Mouse (Mus musculus) CH12.LX (cell line): ENCODE results near the gene Top3b. TPM values are rescaled to one million over a fixed set of nuclear protein-coding genes. Genes with fewer than 3 reads are reported as not detected.

Source experiments
- DNase-seq: peaks from one replicate; pipeline ENCODE4 v3.0.0-alpha.2; 2013; ENCODE audit errors: extremely low read depth
- H3K27ac ChIP-seq: 2 replicates; pipeline ENCODE4 v1.5.1; 2012; ENCODE audit warnings: low read depth, mild to moderate bottlenecking, control low read depth, moderate library complexity; ENCODE audit not compliant: insufficient read depth
- H3K27me3 ChIP-seq: replicated peaks from 2 replicates; pipeline ENCODE3; 2012; ENCODE audit warnings: inconsistent platforms
- H3K36me3 ChIP-seq, 2 experiments: replicated peaks in 1 of 2; 2 replicates each; pipeline versions ENCODE3 to v1.6.1; 2012; ENCODE audit warnings: inconsistent platforms in 1 of 2, low read length in 1 of 2, mild to moderate bottlenecking in 1 of 2, mixed read lengths in 1 of 2, moderate library complexity in 1 of 2; ENCODE audit not compliant: control insufficient read depth in 1 of 2, insufficient read depth in 1 of 2
- H3K4me1 ChIP-seq, 2 experiments: 2 replicates each; pipeline ENCODE4 v1.6.1; 2012; ENCODE audit warnings: inconsistent platforms in 1 of 2, moderate library complexity in 1 of 2; ENCODE audit not compliant: insufficient read depth in 2 of 2, control insufficient read depth in 1 of 2
- H3K4me2 ChIP-seq: 2 replicates; pipeline ENCODE4 v1.6.1; 2012; ENCODE audit warnings: low read depth, mild to moderate bottlenecking, control low read depth; ENCODE audit not compliant: poor library complexity, insufficient read depth, severe bottlenecking
- H3K4me3 ChIP-seq, 3 experiments: fragments of 150-350 bp in 1 of 3; sonication (generic) in 1 of 3; replicated peaks in 1 of 3; 2 replicates each; pipeline versions ENCODE3 to v1.5.1; 2011 to 2012; ENCODE audit warnings: low read depth in 2 of 3, low read length in 2 of 3, mild to moderate bottlenecking in 2 of 3, moderate library complexity in 2 of 3, control low read depth in 1 of 3, improper control_type of control experiment in 1 of 3, inconsistent platforms in 1 of 3, mixed read lengths in 1 of 3; ENCODE audit not compliant: poor library complexity in 1 of 3
- H3K79me2 ChIP-seq: replicated peaks from 2 replicates; pipeline ENCODE4 v1.6.1; 2012; ENCODE audit warnings: mild to moderate bottlenecking, moderate library complexity; ENCODE audit not compliant: control insufficient read depth, poor library complexity, insufficient read depth, severe bottlenecking; ENCODE audit errors: extremely low read depth
- H3K9ac ChIP-seq: 2 replicates; pipeline ENCODE4 v1.6.1; 2012; ENCODE audit warnings: low read depth, mild to moderate bottlenecking, control low read depth, moderate library complexity; ENCODE audit not compliant: insufficient read depth
- H3K9me3 ChIP-seq: replicated peaks from 2 replicates; pipeline ENCODE3; 2012; ENCODE audit warnings: low read length, inconsistent platforms, mixed read lengths
- BHLHE40 ChIP-seq: IDR thresholded peaks from 2 replicates; pipeline ENCODE4 v1.6.1; 2011; ENCODE audit warnings: mild to moderate bottlenecking, low read depth, low read length, improper control_type of control experiment
- CHD1 ChIP-seq: IDR thresholded peaks from 2 replicates; pipeline ENCODE4 v1.6.1; 2012; ENCODE audit warnings: low read depth, low read length, improper control_type of control experiment, inconsistent platforms
- CHD2 ChIP-seq: IDR thresholded peaks from 2 replicates; pipeline ENCODE4 v1.6.1; 2011; ENCODE audit warnings: low read length, improper control_type of control experiment
- CTCF ChIP-seq, 2 experiments: IDR thresholded peaks in 1 of 2; conservative IDR thresholded peaks in 1 of 2; 2 replicates each; pipeline ENCODE4 v1.5.1; 2011 to 2012; ENCODE audit warnings: low read depth in 2 of 2, low read length in 2 of 2, improper control_type of control experiment in 1 of 2, inconsistent platforms in 1 of 2, mild to moderate bottlenecking in 1 of 2, moderate library complexity in 1 of 2
- E2F4 ChIP-seq: IDR thresholded peaks from 2 replicates; pipeline ENCODE4 v1.6.1; 2011; ENCODE audit warnings: low read depth, low read length, improper control_type of control experiment; ENCODE audit not compliant: insufficient replicate concordance
- ELF1 ChIP-seq: IDR thresholded peaks from 2 replicates; pipeline ENCODE4 v1.6.1; 2014; ENCODE audit warnings: low read depth, mild to moderate bottlenecking, inconsistent platforms, low read length, improper control_type of control experiment
- EP300 ChIP-seq: IDR thresholded peaks from 2 replicates; pipeline ENCODE4 v1.6.1; 2011; ENCODE audit warnings: low read length, improper control_type of control experiment
- ETS1 ChIP-seq: conservative IDR thresholded peaks from 2 replicates; pipeline ENCODE4 v1.6.1; 2012; ENCODE audit warnings: low read depth, mild to moderate bottlenecking, inconsistent platforms, low read length, improper control_type of control experiment, moderate library complexity
- GABPA ChIP-seq: IDR thresholded peaks from 2 replicates; pipeline ENCODE4 v1.6.1; 2012; ENCODE audit warnings: low read depth, low read length, improper control_type of control experiment, inconsistent platforms; ENCODE audit not compliant: insufficient replicate concordance
- HCFC1 ChIP-seq: IDR thresholded peaks from 2 replicates; pipeline ENCODE4 v1.6.1; 2012; ENCODE audit warnings: low read depth, mild to moderate bottlenecking, inconsistent platforms, low read length, improper control_type of control experiment
- IRF4 ChIP-seq: IDR thresholded peaks from 2 replicates; pipeline ENCODE4 v1.6.1; 2014; ENCODE audit warnings: low read depth, mild to moderate bottlenecking, inconsistent platforms, low read length, improper control_type of control experiment
- JUN ChIP-seq: IDR thresholded peaks from 2 replicates; pipeline ENCODE4 v1.6.1; 2011; ENCODE audit warnings: low read depth, mild to moderate bottlenecking, low read length, improper control_type of control experiment, moderate library complexity; ENCODE audit not compliant: insufficient read depth
- JUND ChIP-seq: conservative IDR thresholded peaks from 2 replicates; pipeline ENCODE4 v1.6.1; 2011; ENCODE audit warnings: low read depth, low read length, improper control_type of control experiment
- KAT2A ChIP-seq: IDR thresholded peaks from 2 replicates; pipeline ENCODE4 v1.6.1; 2012; ENCODE audit warnings: low read length, improper control_type of control experiment, inconsistent platforms; ENCODE audit not compliant: insufficient replicate concordance
- MAFK ChIP-seq: IDR thresholded peaks from 2 replicates; pipeline ENCODE4 v1.6.1; 2011; ENCODE audit warnings: low read length, improper control_type of control experiment; ENCODE audit not compliant: insufficient replicate concordance
- MAX ChIP-seq: IDR thresholded peaks from 2 replicates; pipeline ENCODE4 v1.6.1; 2011; ENCODE audit warnings: low read length, improper control_type of control experiment
- MAZ ChIP-seq: IDR thresholded peaks from 2 replicates; pipeline ENCODE4 v1.6.1; 2012; ENCODE audit warnings: low read depth, mild to moderate bottlenecking, inconsistent platforms, low read length, improper control_type of control experiment, moderate library complexity
- MXI1 ChIP-seq: IDR thresholded peaks from 2 replicates; pipeline ENCODE4 v1.6.1; 2011; ENCODE audit warnings: mild to moderate bottlenecking, low read depth, low read length, improper control_type of control experiment
- MYC ChIP-seq: IDR thresholded peaks from 2 replicates; pipeline ENCODE4 v1.6.1; 2011; ENCODE audit warnings: low read depth, mild to moderate bottlenecking, improper control_type of control experiment, low read length
- NELFE ChIP-seq: IDR thresholded peaks from 2 replicates; pipeline ENCODE4 v1.6.1; 2011; ENCODE audit warnings: low read depth, low read length, improper control_type of control experiment
- NRF1 ChIP-seq: IDR thresholded peaks from 2 replicates; pipeline ENCODE4 v1.6.1; 2014; ENCODE audit warnings: low read depth, mild to moderate bottlenecking, inconsistent platforms, low read length, improper control_type of control experiment, moderate library complexity
- PAX5 ChIP-seq: IDR thresholded peaks from 2 replicates; pipeline ENCODE4 v1.6.1; 2012; ENCODE audit warnings: low read length, inconsistent platforms, mixed read lengths
- POLR2A ChIP-seq: IDR thresholded peaks from 2 replicates; pipeline ENCODE4 v1.6.1; 2011; ENCODE audit warnings: low read depth, mild to moderate bottlenecking, improper control_type of control experiment, low read length
- POLR2AphosphoS2 ChIP-seq: IDR thresholded peaks from 2 replicates; pipeline ENCODE4 v1.6.1; 2011; ENCODE audit warnings: low read depth, low read length, improper control_type of control experiment
- RAD21 ChIP-seq: IDR thresholded peaks from 2 replicates; pipeline ENCODE4 v1.6.1; 2011; ENCODE audit warnings: low read depth, mild to moderate bottlenecking, low read length, improper control_type of control experiment, moderate library complexity
- RCOR1 ChIP-seq: conservative IDR thresholded peaks from 2 replicates; pipeline ENCODE4 v1.6.1; 2012; ENCODE audit warnings: low read depth, mild to moderate bottlenecking, inconsistent platforms, low read length, improper control_type of control experiment
- SIN3A ChIP-seq: IDR thresholded peaks from 2 replicates; pipeline ENCODE4 v1.6.1; 2012; ENCODE audit warnings: low read length, improper control_type of control experiment, inconsistent platforms
- SMC3 ChIP-seq: IDR thresholded peaks from 2 replicates; pipeline ENCODE4 v1.6.1; 2011; ENCODE audit warnings: low read depth, low read length, improper control_type of control experiment
- TBP ChIP-seq: conservative IDR thresholded peaks from 2 replicates; pipeline ENCODE4 v1.6.1; 2011; ENCODE audit warnings: low read depth, low read length, improper control_type of control experiment
- TCF12 ChIP-seq: IDR thresholded peaks from 2 replicates; pipeline ENCODE4 v1.6.1; 2014; ENCODE audit warnings: low read depth, mild to moderate bottlenecking, inconsistent platforms, low read length, improper control_type of control experiment
- UBTF ChIP-seq: IDR thresholded peaks from 2 replicates; pipeline ENCODE4 v1.6.1; 2012; ENCODE audit warnings: low read depth, mild to moderate bottlenecking, inconsistent platforms, low read length, improper control_type of control experiment, moderate library complexity
- USF1 ChIP-seq: IDR thresholded peaks from 2 replicates; pipeline ENCODE4 v1.6.1; 2014; ENCODE audit warnings: low read depth, mild to moderate bottlenecking, inconsistent platforms, low read length, improper control_type of control experiment
- USF2 ChIP-seq: conservative IDR thresholded peaks from 2 replicates; pipeline ENCODE4 v1.6.1; 2011; ENCODE audit warnings: low read depth, low read length, improper control_type of control experiment
- ZC3H11A ChIP-seq: IDR thresholded peaks from 2 replicates; pipeline ENCODE4 v1.6.1; 2012; ENCODE audit warnings: low read depth, mild to moderate bottlenecking, inconsistent platforms, low read length, improper control_type of control experiment
- ZKSCAN1 ChIP-seq: IDR thresholded peaks from 2 replicates; pipeline ENCODE4 v1.6.1; 2012; ENCODE audit warnings: low read depth, inconsistent platforms, low read length, improper control_type of control experiment, borderline replicate concordance
- ZMIZ1 ChIP-seq: IDR thresholded peaks from 2 replicates; pipeline ENCODE4 v1.6.1; 2012; ENCODE audit warnings: low read depth, mild to moderate bottlenecking, inconsistent platforms, low read length, improper control_type of control experiment
- ZNF384 ChIP-seq: IDR thresholded peaks from 2 replicates; pipeline ENCODE4 v1.6.1; 2012; ENCODE audit warnings: low read depth, low read length, improper control_type of control experiment, inconsistent platforms
- dilution Hi-C: fragments of 300-500 bp; cut with MboI; formaldehyde crosslinking; loops from 2 replicates; pipeline ENCODE4 v1.14.3; 2020; ENCODE audit warnings: low sequenced_read_pairs; ENCODE audit not compliant: extremely low pct_unique_long_range_greater_than_20kb, extremely low pct_ligation_motif_present
- in situ Hi-C: fragments of 300-500 bp; cut with MboI; formaldehyde crosslinking; loops from 3 replicates; pipeline ENCODE4 v1.14.3; 2019; ENCODE audit warnings: low sequenced_read_pairs, low pct_ligation_motif_present, low pct_unique_long_range_greater_than_20kb, mixed read lengths
- polyA plus RNA-seq: library from polyadenylated mRNA; unstranded; fragments of >175 nt; gene quantifications from 2 replicates; pipeline ENCODE4 v1.2.1, GENCODE M21; 2012; ENCODE audit warnings: low read depth; ENCODE audit not compliant: insufficient read length
- total RNA-seq, 2 experiments: library from RNA; depleted of rRNA; stranded (reverse); fragments of 300-350 nt in 1 of 2; fragments of >200 nt in 1 of 2; gene quantifications; 2 replicates each; pipeline ENCODE4 v1.2.3; 2012 to 2014

Gene Top3b
- total RNA-seq (2012; rRNA removed): 61.8 and 64.9 TPM in 2 replicates
- total RNA-seq (2014; rRNA removed): 50.7 and 56.7 TPM in 2 replicates
- 76.3 and 88.4 TPM in 2 replicates for polyA plus RNA-seq

GRCm38 (mm10) chr16:16870617-16871331, at the start of gene Top3b, which contains the start of gene Vpreb1:
Gene Top3b (plus strand): TSS chr16:16870736.
Gene Vpreb1 (minus strand): TSS chr16:16870843.
- peaks cover 18% of the 10 kb centered on the region for H3K79me2 ChIP-seq
- peak within 1 kb of the TSS; percentile 80 for H3K4me2 ChIP-seq
- dilution Hi-C loops (no loop called here), in situ Hi-C loops (no loop called here)
- H3K4me1 ChIP-seq: peaks cover 2 to 47% of the 10 kb centered on the region in 2 experiments
- peak within 1 kb of the TSS; percentile 80 to 95 (median 80) for H3K4me3 ChIP-seq
- peaks cover under 1% of the 10 kb centered on the region for H3K9me3 ChIP-seq
- H3K27me3 ChIP-seq: no peaks in the 10 kb centered on the region
- peak within 1 kb of the TSS; percentile 69 for H3K27ac ChIP-seq
- peaks cover 3 to 30% of the 10 kb centered on the region in 2 experiments for H3K36me3 ChIP-seq
- peak within 1 kb of the TSS; percentile 89 for H3K9ac ChIP-seq
- DNase-seq: peak; percentile 99
- TF ChIP-seq TBP: peak; percentile 86
- 0 out of 4 replicates have a peak, but pooled peaks of 1 of the 2 experiments have one; percentile 26 for TF ChIP-seq CTCF (conservative IDR thresholded peaks at IDR 0.05 in 1 of 2, IDR thresholded peaks at IDR 0.05 in 1 of 2; ENCODE audit: low read depth in 2 of 2, low read length in 2 of 2)
- TF ChIP-seq NRF1: peak; percentile 72
- peak; percentile 98 for TF ChIP-seq HCFC1
- no peak for TF ChIP-seq JUN
- TF ChIP-seq E2F4: no peak
- peak; percentile 13; the same call in 1 of the 2 replicates for TF ChIP-seq SMC3
- peak; percentile 90 for TF ChIP-seq MYC
- peak; percentile 78 for TF ChIP-seq CHD2
- TF ChIP-seq BHLHE40: peak; percentile 55; the same call in 1 of the 2 replicates
- peak; percentile 86 for TF ChIP-seq POLR2A
- TF ChIP-seq IRF4: peak; percentile 90
- 0 out of 2 replicates have a peak, but pooled peaks have one; percentile 64 for TF ChIP-seq POLR2AphosphoS2
- TF ChIP-seq TCF12: peak; percentile 98
- no peak; the same call in 1 of the 2 replicates for TF ChIP-seq RAD21
- TF ChIP-seq NELFE: peak; percentile 89
- TF ChIP-seq RCOR1: peak; percentile 88
- peak; percentile 48; the same call in 1 of the 2 replicates for TF ChIP-seq MAFK
- peak; percentile 60 for TF ChIP-seq ETS1
- peak; percentile 88 for TF ChIP-seq MAX
- TF ChIP-seq USF2: no peak
- TF ChIP-seq ZMIZ1: peak; percentile 95
- TF ChIP-seq KAT2A: peak; percentile 93
- TF ChIP-seq JUND: peak; percentile 37; the same call in 1 of the 2 replicates
- no peak for TF ChIP-seq ZKSCAN1
- no peak for TF ChIP-seq ZC3H11A
- TF ChIP-seq ZNF384: peak; percentile 51; the same call in 1 of the 2 replicates
- no peak for TF ChIP-seq PAX5
- TF ChIP-seq USF1: 0 out of 2 replicates have a peak, but pooled peaks have one; percentile 8
- peak; percentile 44; the same call in 1 of the 2 replicates for TF ChIP-seq GABPA
- TF ChIP-seq CHD1: peak; percentile 48; the same call in 1 of the 2 replicates
- peak; percentile 96 for TF ChIP-seq UBTF
- TF ChIP-seq MXI1: peak; percentile 92; the same call in 1 of the 2 replicates
- TF ChIP-seq MAZ: peak; percentile 97
- TF ChIP-seq ELF1: peak; percentile 99
- peak; percentile 49; the same call in 1 of the 2 replicates for TF ChIP-seq EP300
- peak; percentile 96; the same call in 1 of the 2 replicates for TF ChIP-seq SIN3A
